In genomic region chr1:186705203-186705914, GRCm38 (mm10) we compare ENCODE assay signal across 7 mouse cellular contexts. TPM values are rescaled to one million over a fixed set of nuclear protein-coding genes. Genes with fewer than 3 reads are reported as not detected.
DNase-seq lines count a peak whose midpoint lies in the region; ATAC-seq and TF ChIP-seq lines count a peak whose summit lies in the region.

No protein-coding gene starts in this region.

- no peak for TF ChIP-seq POLR2A in cortical plate, adult 2 months (IDR thresholded peaks at IDR 0.05; ENCODE audit: extremely low read depth, insufficient read depth, low read length)

- intact Hi-C loops in gastrocnemius, postnatal 14 days (cut with DNase I; ENCODE audit: low total_unique reads) = loop anchor here (10.0 kb wide), 1 partner anchor 151 kb away; no protein-coding TSS in a partner anchor
- intact Hi-C loops in left cerebral cortex, postnatal 36 days (cut with DNase I) = loop anchor here (10.0 kb wide), 4 partner anchors 91 to 591 kb away; partner anchors contain the start of gene Lyplal1

- peak overlapping the region; percentile 97 for H3K4me2 ChIP-seq in hindbrain, postnatal 0 days (ENCODE audit: low read depth, low read length)

- no peaks in the 10 kb centered on the region for H3K9me3 ChIP-seq in hindbrain, postnatal 0 days (ENCODE audit: low read length)

- no peaks in the 10 kb centered on the region for H3K36me3 ChIP-seq in hindbrain, postnatal 0 days (ENCODE audit: insufficient read depth, low read length)

- DNase-seq in adrenal gland, adult (ENCODE audit: inconsistent age in 2 of 2, low spot score in 1 of 2) = peak; percentile 62 to 86
- peak; percentile 79 for DNase-seq in gastrocnemius, postnatal 14 days
- DNase-seq in hindbrain, postnatal 0 days (ENCODE audit: low spot score) = peak; percentile 77
- DNase-seq in left cerebral cortex, postnatal 36 days (ENCODE audit: low spot score in 2 of 2) = peak; percentile 49 to 56
- peak; percentile 66 for DNase-seq in right cerebral cortex, postnatal 4 days

- H3K9ac ChIP-seq in hindbrain, postnatal 0 days (replicated peaks; ENCODE audit: low read length) = peak overlapping the region; percentile 58

- peak overlapping the region; percentile 73 for H3K27ac ChIP-seq in cortical plate, adult 2 months (ENCODE audit: insufficient read depth, low read length)
- peak overlapping the region; percentile 49 for H3K27ac ChIP-seq in hindbrain, postnatal 0 days

- peak overlapping the region; percentile 60 for H3K4me3 ChIP-seq in cortical plate, adult 2 months (ENCODE audit: insufficient read depth, low read length)
- H3K4me3 ChIP-seq in hindbrain, postnatal 0 days (ENCODE audit: low read length) = peak overlapping the region; percentile 55

- 1% methylated on average over 63 of the region's 65 CpGs for WGBS in hindbrain, postnatal 0 days

- no peaks in the 10 kb centered on the region for H3K27me3 ChIP-seq in hindbrain, postnatal 0 days (ENCODE audit: insufficient read depth, low read length)

- no peaks in the 10 kb centered on the region for H3K4me1 ChIP-seq in cortical plate, adult 2 months (ENCODE audit: control insufficient read depth, insufficient read depth, low read length)
- no peaks in the 10 kb centered on the region for H3K4me1 ChIP-seq in hindbrain, postnatal 0 days (ENCODE audit: insufficient read depth, low read length)

- ATAC-seq in hindbrain, postnatal 0 days = peak; percentile 63
- peak; percentile 49 for ATAC-seq in megakaryocyte-erythroid progenitor cell, adult 5-6 weeks (replicated peaks; ENCODE audit: low FRiP score, low TSS enrichment, poor library complexity, severe bottlenecking)

- no peak for TF ChIP-seq CTCF in cortical plate, adult 2 months (IDR thresholded peaks at IDR 0.05; ENCODE audit: extremely low read depth, insufficient read depth, low read length)
- TF ChIP-seq CTCF in hindbrain, postnatal 0 days (IDR thresholded peaks at IDR 0.05; ENCODE audit: low read depth) = peak; percentile 39

RNA-seq across cellular contexts. Expression of gene Tgfb2, which starts 0.4 kb away (rescaled TPM):
- polyA plus RNA-seq in cortical plate, adult 2 months (2012; rRNA removed) = 3.8 and 4.7 TPM in 2 replicates
- 10 to 100 TPM; 15.7 to 23.8 TPM for total RNA-seq in gastrocnemius, postnatal 14 days (2021)
- total RNA-seq in hindbrain, postnatal 0 days (2014; rRNA removed) = 12.2 and 13.1 TPM in 2 replicates
- polyA plus RNA-seq in hindbrain, postnatal 0 days (2015; fragmentation: Nextera tagmentation; extraction: Ambion mirVana) = 30.6 TPM in 2 replicates
- total RNA-seq in left cerebral cortex, postnatal 36 days (2021) = 1 to 10 TPM; 6.1 to 7.9 TPM
- 0.13 and 0.64 TPM in 2 replicates for total RNA-seq in megakaryocyte-erythroid progenitor cell, adult 5-6 weeks (2014; fragmentation: Nextera tagmentation)
- 0.04 TPM in 1 of 2 replicates, not detected in the other for total RNA-seq in megakaryocyte-erythroid progenitor cell, adult 5-6 weeks (2017)

RNA-seq across cellular contexts. Expression of gene Rrp15, which starts 43.8 kb away (rescaled TPM):
- polyA plus RNA-seq in cortical plate, adult 2 months (2012; rRNA removed) = 10.8 and 14.5 TPM in 2 replicates
- total RNA-seq in gastrocnemius, postnatal 14 days (2021) = 10 to 100 TPM; 10.9 to 14.4 TPM
- 5.4 and 10.4 TPM in 2 replicates for total RNA-seq in hindbrain, postnatal 0 days (2014; rRNA removed)
- polyA plus RNA-seq in hindbrain, postnatal 0 days (2015; fragmentation: Nextera tagmentation; extraction: Ambion mirVana) = 22.8 and 27.4 TPM in 2 replicates
- 10 to 100 TPM; 13.7 to 13.8 TPM for total RNA-seq in left cerebral cortex, postnatal 36 days (2021)
- 60.2 and 61.8 TPM in 2 replicates for total RNA-seq in megakaryocyte-erythroid progenitor cell, adult 5-6 weeks (2014; fragmentation: Nextera tagmentation)
- 187 and 191 TPM in 2 replicates for total RNA-seq in megakaryocyte-erythroid progenitor cell, adult 5-6 weeks (2017)

Comparison
In these comparisons a context has a peak if more than half of its experiments do, and no peak if none do; other contexts are left out.
1. Peak in every context shown above with its lines: DNase-seq, ATAC-seq, H3K4me3 ChIP-seq and H3K27ac ChIP-seq.